Mouse (Mus musculus) lung, adult 2 months (tissue): ENCODE results near the gene Gm11541.

ENCODE experiments used
- CTCF ChIP-seq: fragments of 200-500 bp; IDR thresholded peaks from 2 replicates; pipeline ENCODE4 v1.5.1; 2011; ENCODE audit warnings: mild to moderate bottlenecking, low read length, control low read depth; ENCODE audit not compliant: insufficient read depth
- POLR2A ChIP-seq: fragments of 200-500 bp; IDR thresholded peaks from 2 replicates; pipeline ENCODE4 v1.6.1; 2011; ENCODE audit warnings: low read depth, mild to moderate bottlenecking, control low read depth, low read length, borderline replicate concordance; ENCODE audit errors: extremely low read depth

GRCm38 (mm10) chr11:94675446-94675845 lies 28.9 kb downstream of the Gm11541 start:
- TF ChIP-seq POLR2A, result no peak
- TF ChIP-seq CTCF, result no peak
